Mouse (Mus musculus) adrenal gland (tissue): ENCODE measurements at regions not wholly inside any gene's neighbourhood (a gene's known extent, or its start where the extent isn't known, plus 50 kb on each side); places are given as distances from the start of the nearest gene placed in this dataset.

ENCODE experiments used
- intact Hi-C: fragments of 180-260 bp; cut with DNase I; formaldehyde crosslinking; loops from one replicate; pipeline ENCODE4 v1.15.1; 2025

- intact Hi-C loops = no loop called here
Measured at GRCm38 (mm10) chr14:33794262-33794661, 129.1 kb upstream of the Gdf10 start.

GRCm38 (mm10) chr14:33797551-33798303 lies 125.7 kb upstream of the Gdf10 start:
- intact Hi-C loops = no loop called here

GRCm38 (mm10) chr14:33804321-33804720 lies 119.1 kb upstream of the Gdf10 start:
- intact Hi-C loops = no loop called here

GRCm38 (mm10) chr14:33804721-33805120 lies 118.7 kb upstream of the Gdf10 start:
- intact Hi-C loops = no loop called here

GRCm38 (mm10) chr14:33807196-33807595 lies 116.2 kb upstream of the Gdf10 start:
- intact Hi-C loops = no loop called here

- intact Hi-C loops = no loop called here
Measured at GRCm38 (mm10) chr14:33808593-33809265, 114.7 kb upstream of the Gdf10 start.

GRCm38 (mm10) chr14:33810584-33810983 lies 112.8 kb upstream of the Gdf10 start:
- intact Hi-C loops = no loop called here

GRCm38 (mm10) chr14:33811241-33811640 lies 112.1 kb upstream of the Gdf10 start:
- intact Hi-C loops = no loop called here

- intact Hi-C loops = no loop called here
Measured at GRCm38 (mm10) chr14:33812266-33812665, 111.1 kb upstream of the Gdf10 start.

GRCm38 (mm10) chr14:33812772-33813171 lies 110.6 kb upstream of the Gdf10 start:
- intact Hi-C loops = no loop called here

- intact Hi-C loops = no loop called here
Measured at GRCm38 (mm10) chr14:33813274-33813673, 110.1 kb upstream of the Gdf10 start.

GRCm38 (mm10) chr14:33814107-33814506 lies 109.3 kb upstream of the Gdf10 start:
- intact Hi-C loops = no loop called here

- intact Hi-C loops = no loop called here
Measured at GRCm38 (mm10) chr14:33814599-33814998, 108.8 kb upstream of the Gdf10 start.

GRCm38 (mm10) chr14:33820541-33821260 lies 102.7 kb upstream of the Gdf10 start:
- intact Hi-C loops = no loop called here

GRCm38 (mm10) chr14:33821436-33821835 lies 102.0 kb upstream of the Gdf10 start:
- intact Hi-C loops = no loop called here

GRCm38 (mm10) chr14:33824421-33824874 lies 98.9 kb upstream of the Gdf10 start:
- intact Hi-C loops = no loop called here

GRCm38 (mm10) chr14:33826003-33826644 lies 97.3 kb upstream of the Gdf10 start:
- intact Hi-C loops = no loop called here

GRCm38 (mm10) chr14:33832650-33833319 lies 90.6 kb upstream of the Gdf10 start:
- intact Hi-C loops = loop anchor here (5.0 kb wide), 2 partner anchors 80 to 100 kb away; no protein-coding TSS in a partner anchor

- intact Hi-C loops = no loop called here
Measured at GRCm38 (mm10) chr14:33836341-33836740, 87.0 kb upstream of the Gdf10 start.

- intact Hi-C loops = no loop called here
Measured at GRCm38 (mm10) chr14:33841821-33842220, 81.6 kb upstream of the Gdf10 start.

GRCm38 (mm10) chr14:33853499-33853898 lies 69.9 kb upstream of the Gdf10 start:
- intact Hi-C loops = no loop called here
